Mouse (Mus musculus): Measurements from ENCODE around the gene Fut4. TPM values are rescaled to one million over a fixed set of nuclear protein-coding genes. Genes with fewer than 3 reads are reported as not detected.

Gene Fut4
- polyA plus RNA-seq, 2 experiments, result 2.0 to 2.1 TPM

- Histone ChIP-seq H3K9me3 (ENCODE audit: control insufficient read depth, low read length) (no peaks in the 10 kb centered on the region), H3K4me3 (replicated peaks; ENCODE audit: low read length) (no peak overlapping the region), H3K27ac (replicated peaks; ENCODE audit: low read depth, low read length) (no peak overlapping the region), H3K9ac (ENCODE audit: low read depth, low read length, severe bottlenecking) (no peak overlapping the region), H3K27me3 (ENCODE audit: control insufficient read depth, insufficient read depth, low read length) (no peaks in the 10 kb centered on the region), H3K4me1 (ENCODE audit: control insufficient read depth, insufficient read depth, low read length) (no peaks in the 10 kb centered on the region), H3K4me2 (replicated peaks; ENCODE audit: low read depth, low read length, severe bottlenecking) (no peak overlapping the region), H3K36me3 (ENCODE audit: control insufficient read depth, insufficient read depth, low read length) (no peaks in the 10 kb centered on the region)
- TF ChIP-seq POLR2A (IDR thresholded peaks at IDR 0.05; ENCODE audit: borderline replicate concordance, extremely low read depth, insufficient read depth, insufficient read length), result no peak
- 73% methylated on average over 7 of the region's 7 CpGs for WGBS
- DNase-seq (ENCODE audit: low spot score), result no peak
- no peak for ATAC-seq (ENCODE audit: low FRiP score, low read depth)
These were observed 6.4 kb upstream of the Fut4 start for GRCm38 (mm10) chr9:14758590-14758989.

- no peak for DNase-seq (ENCODE audit: low spot score)
- no peak overlapping the region for H3K4me3 ChIP-seq (replicated peaks; ENCODE audit: low read length)
- H3K36me3 ChIP-seq (ENCODE audit: control insufficient read depth, insufficient read depth, low read length), result no peaks in the 10 kb centered on the region
- no peaks in the 10 kb centered on the region for H3K9me3 ChIP-seq (ENCODE audit: control insufficient read depth, low read length)
- no peak for TF ChIP-seq POLR2A (IDR thresholded peaks at IDR 0.05; ENCODE audit: borderline replicate concordance, extremely low read depth, insufficient read depth, insufficient read length)
- H3K9ac ChIP-seq (ENCODE audit: low read depth, low read length, severe bottlenecking), result no peak overlapping the region
- peaks cover 3% of the 10 kb centered on the region; the same call in 1 of the 2 replicates for H3K4me1 ChIP-seq (ENCODE audit: control insufficient read depth, insufficient read depth, low read length)
- no peak overlapping the region for H3K27ac ChIP-seq (replicated peaks; ENCODE audit: low read depth, low read length)
- 82% methylated on average over 3 of the region's 3 CpGs for WGBS
- ATAC-seq (ENCODE audit: low FRiP score, low read depth), result no peak
- no peak overlapping the region for H3K4me2 ChIP-seq (replicated peaks; ENCODE audit: low read depth, low read length, severe bottlenecking)
- H3K27me3 ChIP-seq (ENCODE audit: control insufficient read depth, insufficient read depth, low read length), result no peaks in the 10 kb centered on the region
These were observed 2.3 kb upstream of the Fut4 start for GRCm38 (mm10) chr9:14754469-14754868.

- no peak overlapping the region for H3K4me2 ChIP-seq (replicated peaks; ENCODE audit: low read depth, low read length, severe bottlenecking)
- no peak overlapping the region for H3K27ac ChIP-seq (replicated peaks; ENCODE audit: low read depth, low read length)
- H3K9ac ChIP-seq (ENCODE audit: low read depth, low read length, severe bottlenecking), result no peak overlapping the region
- H3K4me3 ChIP-seq (replicated peaks; ENCODE audit: low read length), result no peak overlapping the region
- no peak for TF ChIP-seq POLR2A (IDR thresholded peaks at IDR 0.05; ENCODE audit: borderline replicate concordance, extremely low read depth, insufficient read depth, insufficient read length)
- DNase-seq (ENCODE audit: low spot score) (no peak), ATAC-seq (ENCODE audit: low FRiP score, low read depth) (no peak)
- H3K4me1 ChIP-seq (ENCODE audit: control insufficient read depth, insufficient read depth, low read length), result peaks cover 3% of the 10 kb centered on the region; the same call in 1 of the 2 replicates
- no peaks in the 10 kb centered on the region for H3K9me3 ChIP-seq (ENCODE audit: control insufficient read depth, low read length)
- no peaks in the 10 kb centered on the region for H3K36me3 ChIP-seq (ENCODE audit: control insufficient read depth, insufficient read depth, low read length)
- H3K27me3 ChIP-seq (ENCODE audit: control insufficient read depth, insufficient read depth, low read length), result no peaks in the 10 kb centered on the region
These were observed 1.8 kb upstream of the Fut4 start for GRCm38 (mm10) chr9:14753947-14754346.

- under 1% methylated on average over 35 of the region's 50 CpGs for WGBS
- DNase-seq (ENCODE audit: low spot score) (peak; percentile 24), ATAC-seq (ENCODE audit: low FRiP score, low read depth) (peak; percentile 70)
- peak overlapping the region; percentile 52 for H3K4me3 ChIP-seq (replicated peaks; ENCODE audit: low read length)
- no peak for TF ChIP-seq POLR2A (IDR thresholded peaks at IDR 0.05; ENCODE audit: borderline replicate concordance, extremely low read depth, insufficient read depth, insufficient read length)
- H3K4me1 ChIP-seq (ENCODE audit: control insufficient read depth, insufficient read depth, low read length), result peaks cover 11% of the 10 kb centered on the region; the same call in 1 of the 2 replicates
- no peaks in the 10 kb centered on the region for H3K27me3 ChIP-seq (ENCODE audit: control insufficient read depth, insufficient read depth, low read length)
- H3K9ac ChIP-seq (ENCODE audit: low read depth, low read length, severe bottlenecking), result peak overlapping the region; percentile 69
- H3K36me3 ChIP-seq (ENCODE audit: control insufficient read depth, insufficient read depth, low read length), result no peaks in the 10 kb centered on the region
- H3K27ac ChIP-seq (replicated peaks; ENCODE audit: low read depth, low read length), result peak overlapping the region; percentile 48; the same call in 1 of the 2 replicates
- peak overlapping the region; percentile 94 for H3K4me2 ChIP-seq (replicated peaks; ENCODE audit: low read depth, low read length, severe bottlenecking)
- H3K9me3 ChIP-seq (ENCODE audit: control insufficient read depth, low read length), result no peaks in the 10 kb centered on the region
These were observed 641 bp downstream of the Fut4 start for GRCm38 (mm10) chr9:14751503-14752000.

GRCm38 (mm10) chr9:14750901-14751502 is 1.2 kb downstream of the Fut4 start:
- no peaks in the 10 kb centered on the region for H3K36me3 ChIP-seq (ENCODE audit: control insufficient read depth, insufficient read depth, low read length)
- WGBS, result 51% methylated on average over 42 of the region's 42 CpGs
- H3K9ac ChIP-seq (ENCODE audit: low read depth, low read length, severe bottlenecking), result peak overlapping the region; percentile 69
- H3K4me2 ChIP-seq (replicated peaks; ENCODE audit: low read depth, low read length, severe bottlenecking), result peak overlapping the region; percentile 94
- no peaks in the 10 kb centered on the region for H3K9me3 ChIP-seq (ENCODE audit: control insufficient read depth, low read length)
- H3K4me1 ChIP-seq (ENCODE audit: control insufficient read depth, insufficient read depth, low read length), result peaks cover 11% of the 10 kb centered on the region; the same call in 1 of the 2 replicates
- ATAC-seq (ENCODE audit: low FRiP score, low read depth) (0 out of 2 replicates have a peak, but pooled peaks have one; percentile 4), DNase-seq (ENCODE audit: low spot score) (no peak)
- peak overlapping the region; percentile 52 for H3K4me3 ChIP-seq (replicated peaks; ENCODE audit: low read length)
- no peaks in the 10 kb centered on the region for H3K27me3 ChIP-seq (ENCODE audit: control insufficient read depth, insufficient read depth, low read length)
- no peak for TF ChIP-seq POLR2A (IDR thresholded peaks at IDR 0.05; ENCODE audit: borderline replicate concordance, extremely low read depth, insufficient read depth, insufficient read length)
- H3K27ac ChIP-seq (replicated peaks; ENCODE audit: low read depth, low read length), result no peak overlapping the region

All from limb, embryonic 14.5 days (tissue).